Mouse (Mus musculus): ENCODE data around the gene Gm49661. TPM values are rescaled to one million over a fixed set of nuclear protein-coding genes. Genes with fewer than 3 reads are reported as not detected.

Gene Gm49661
- polyA plus RNA-seq (2014; fragmentation: Illumina TruSeq; extraction: RNeasy Lipid Tissue Mini Kit (QIAGEN cat#74804)): not detected

GRCm38 (mm10) chr8:84969241-84970134 lies at the start of gene Gm49661, which contains the start of the genes Prdx2 and Rnaseh2a:
Gene Gm49661 (minus strand): TSS chr8:84969433.
Gene Prdx2 (plus strand): TSS chr8:84969587.
Gene Rnaseh2a (minus strand): TSS chr8:84969767.

GRCm38 (mm10) chr8:85014431-85014830 lies 45.2 kb upstream of the Gm49661 start, which contains the start of gene Best2:
Gene Best2 (minus strand): TSS chr8:85014531.

GRCm38 (mm10) chr8:84990349-84990748 lies 21.1 kb upstream of the Gm49661 start, which contains the start of gene Hook2:
Gene Hook2 (plus strand): TSS chr8:84990603.

GRCm38 (mm10) chr8:84978248-84978940 lies 9.2 kb upstream of the Gm49661 start, which contains the start of gene Junb:
Gene Junb (minus strand): TSS chr8:84978718.

GRCm38 (mm10) chr8:84946528-84947240 lies 22.5 kb downstream of the Gm49661 start, which contains the start of gene Rtbdn:
Gene Rtbdn (plus strand): TSS chr8:84946991.

GRCm38 (mm10) chr8:84936962-84937546 lies 32.2 kb downstream of the Gm49661 start, which contains the start of gene Mast1:
Gene Mast1 (minus strand): TSS chr8:84937359.

Other genes starting within 250 kb of the Gm49661 start
- gene G430095P16Rik, start 246.4 kb downstream of the Gm49661 start, polyA plus RNA-seq (2014; fragmentation: Illumina TruSeq; extraction: RNeasy Lipid Tissue Mini Kit (QIAGEN cat#74804)): not detected
- gene Nfix, start 169.1 kb downstream of the Gm49661 start, polyA plus RNA-seq (2014; fragmentation: Illumina TruSeq; extraction: RNeasy Lipid Tissue Mini Kit (QIAGEN cat#74804)): 44.0 TPM
- gene Dand5, start 146.6 kb downstream of the Gm49661 start, polyA plus RNA-seq (2014; fragmentation: Illumina TruSeq; extraction: RNeasy Lipid Tissue Mini Kit (QIAGEN cat#74804)): 2.4 TPM
- 1.1 TPM for gene Gadd45gip1, start 137.9 kb downstream of the Gm49661 start, polyA plus RNA-seq (2014; fragmentation: Illumina TruSeq; extraction: RNeasy Lipid Tissue Mini Kit (QIAGEN cat#74804))
- 3.2 TPM for gene Rad23a, start 128.8 kb downstream of the Gm49661 start, polyA plus RNA-seq (2014; fragmentation: Illumina TruSeq; extraction: RNeasy Lipid Tissue Mini Kit (QIAGEN cat#74804))
- 1,005 TPM for gene Calr, start 122.5 kb downstream of the Gm49661 start, polyA plus RNA-seq (2014; fragmentation: Illumina TruSeq; extraction: RNeasy Lipid Tissue Mini Kit (QIAGEN cat#74804))
- gene Farsa, start 112.4 kb downstream of the Gm49661 start, polyA plus RNA-seq (2014; fragmentation: Illumina TruSeq; extraction: RNeasy Lipid Tissue Mini Kit (QIAGEN cat#74804)): 4.1 TPM
- gene Syce2, start 97.3 kb downstream of the Gm49661 start, polyA plus RNA-seq (2014; fragmentation: Illumina TruSeq; extraction: RNeasy Lipid Tissue Mini Kit (QIAGEN cat#74804)): 32.4 TPM
- gene Gcdh, start 75.5 kb downstream of the Gm49661 start, polyA plus RNA-seq (2014; fragmentation: Illumina TruSeq; extraction: RNeasy Lipid Tissue Mini Kit (QIAGEN cat#74804)): 32.8 TPM
- not detected for gene Klf1, start 67.5 kb downstream of the Gm49661 start, polyA plus RNA-seq (2014; fragmentation: Illumina TruSeq; extraction: RNeasy Lipid Tissue Mini Kit (QIAGEN cat#74804))
- 2.5 TPM for gene Dnase2a, start 60.9 kb downstream of the Gm49661 start, polyA plus RNA-seq (2014; fragmentation: Illumina TruSeq; extraction: RNeasy Lipid Tissue Mini Kit (QIAGEN cat#74804))
- not detected for gene Mast1, start 32.1 kb downstream of the Gm49661 start, polyA plus RNA-seq (2014; fragmentation: Illumina TruSeq; extraction: RNeasy Lipid Tissue Mini Kit (QIAGEN cat#74804))
- gene Rtbdn, start 22.4 kb downstream of the Gm49661 start, polyA plus RNA-seq (2014; fragmentation: Illumina TruSeq; extraction: RNeasy Lipid Tissue Mini Kit (QIAGEN cat#74804)): not detected
- gene Prdx2, start 154 bp upstream of the Gm49661 start, polyA plus RNA-seq (2014; fragmentation: Illumina TruSeq; extraction: RNeasy Lipid Tissue Mini Kit (QIAGEN cat#74804)): 36.9 TPM
- gene Rnaseh2a, start 334 bp upstream of the Gm49661 start, polyA plus RNA-seq (2014; fragmentation: Illumina TruSeq; extraction: RNeasy Lipid Tissue Mini Kit (QIAGEN cat#74804)): 2.6 TPM
- gene Junb, start 9.3 kb upstream of the Gm49661 start, polyA plus RNA-seq (2014; fragmentation: Illumina TruSeq; extraction: RNeasy Lipid Tissue Mini Kit (QIAGEN cat#74804)): 0.34 TPM
- gene Hook2, start 21.2 kb upstream of the Gm49661 start, polyA plus RNA-seq (2014; fragmentation: Illumina TruSeq; extraction: RNeasy Lipid Tissue Mini Kit (QIAGEN cat#74804)): 2.3 TPM
- gene Best2, start 45.1 kb upstream of the Gm49661 start, polyA plus RNA-seq (2014; fragmentation: Illumina TruSeq; extraction: RNeasy Lipid Tissue Mini Kit (QIAGEN cat#74804)): not detected
- gene Asna1, start 55.8 kb upstream of the Gm49661 start, polyA plus RNA-seq (2014; fragmentation: Illumina TruSeq; extraction: RNeasy Lipid Tissue Mini Kit (QIAGEN cat#74804)): 6.7 TPM
- 5.3 TPM for gene Trir, start 57.4 kb upstream of the Gm49661 start, polyA plus RNA-seq (2014; fragmentation: Illumina TruSeq; extraction: RNeasy Lipid Tissue Mini Kit (QIAGEN cat#74804))
- 14.1 TPM for gene Tnpo2, start 67.5 kb upstream of the Gm49661 start, polyA plus RNA-seq (2014; fragmentation: Illumina TruSeq; extraction: RNeasy Lipid Tissue Mini Kit (QIAGEN cat#74804))
- gene Fbxw9, start 90.6 kb upstream of the Gm49661 start, polyA plus RNA-seq (2014; fragmentation: Illumina TruSeq; extraction: RNeasy Lipid Tissue Mini Kit (QIAGEN cat#74804)): 1.5 TPM
- not detected for gene Gm5741, start 98.5 kb upstream of the Gm49661 start, polyA plus RNA-seq (2014; fragmentation: Illumina TruSeq; extraction: RNeasy Lipid Tissue Mini Kit (QIAGEN cat#74804))
- gene Dhps, start 102.3 kb upstream of the Gm49661 start, polyA plus RNA-seq (2014; fragmentation: Illumina TruSeq; extraction: RNeasy Lipid Tissue Mini Kit (QIAGEN cat#74804)): 19.0 TPM
- 2.8 TPM for gene Wdr83os, start 111.3 kb upstream of the Gm49661 start, polyA plus RNA-seq (2014; fragmentation: Illumina TruSeq; extraction: RNeasy Lipid Tissue Mini Kit (QIAGEN cat#74804))
- gene Wdr83, start 111.9 kb upstream of the Gm49661 start, polyA plus RNA-seq (2014; fragmentation: Illumina TruSeq; extraction: RNeasy Lipid Tissue Mini Kit (QIAGEN cat#74804)): 1.00 TPM
- gene Man2b1, start 113.8 kb upstream of the Gm49661 start, polyA plus RNA-seq (2014; fragmentation: Illumina TruSeq; extraction: RNeasy Lipid Tissue Mini Kit (QIAGEN cat#74804)): 6.1 TPM
- gene Zfp791, start 153.7 kb upstream of the Gm49661 start, polyA plus RNA-seq (2014; fragmentation: Illumina TruSeq; extraction: RNeasy Lipid Tissue Mini Kit (QIAGEN cat#74804)): 11.3 TPM
- gene Cks1brt, start 182.5 kb upstream of the Gm49661 start, polyA plus RNA-seq (2014; fragmentation: Illumina TruSeq; extraction: RNeasy Lipid Tissue Mini Kit (QIAGEN cat#74804)): not detected

Measured in ovary, adult 10 weeks (tissue).